Mouse (Mus musculus) cerebellum, adult 2 months (tissue): ENCODE measurements around the gene Sh3gl2.

Experiments used
- CTCF ChIP-seq: fragments of 200-500 bp; IDR thresholded peaks from 2 replicates; pipeline ENCODE4 v1.5.1; 2011; ENCODE audit warnings: low read depth, mild to moderate bottlenecking, control low read depth, low read length, moderate library complexity, borderline replicate concordance; ENCODE audit not compliant: insufficient read depth
- POLR2A ChIP-seq: fragments of 200-500 bp; IDR thresholded peaks from 2 replicates; pipeline ENCODE4 v1.6.1; 2011; ENCODE audit warnings: low read length, control low read depth, borderline replicate concordance; ENCODE audit not compliant: insufficient read depth

DNA sequence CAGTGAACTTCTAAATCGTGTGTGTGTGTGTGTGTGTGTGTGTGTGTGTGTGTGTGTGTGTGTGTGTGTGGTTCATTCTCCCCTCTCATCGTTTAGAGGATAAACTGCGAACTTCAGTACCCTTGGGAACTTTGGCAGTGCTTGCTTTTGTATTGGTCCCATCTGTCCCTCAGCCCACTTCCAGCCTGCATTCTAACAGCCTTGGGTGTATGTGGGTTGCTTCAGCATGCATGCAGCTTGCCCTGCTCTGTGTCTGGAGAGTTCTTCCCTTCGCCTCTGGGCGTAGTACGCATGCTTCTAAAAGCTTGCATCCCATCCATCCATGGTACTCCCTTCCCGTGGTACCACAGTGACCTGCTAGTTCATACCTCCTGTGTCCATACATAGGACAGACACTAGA lies 200.3 kb downstream of the Sh3gl2 start:
- TF ChIP-seq POLR2A (no peak), CTCF (no peak)
